Mouse (Mus musculus) CH12.LX (cell line): ENCODE data around the gene Gm28048. TPM values are rescaled to one million over a fixed set of nuclear protein-coding genes. Genes with fewer than 3 reads are reported as not detected.

Source experiments
- DNase-seq: peaks from one replicate; pipeline ENCODE4 v3.0.0-alpha.2; 2013; ENCODE audit errors: extremely low read depth
- H3K27ac ChIP-seq: 2 replicates; pipeline ENCODE4 v1.5.1; 2012; ENCODE audit warnings: low read depth, mild to moderate bottlenecking, control low read depth, moderate library complexity; ENCODE audit not compliant: insufficient read depth
- H3K27me3 ChIP-seq: replicated peaks from 2 replicates; pipeline ENCODE3; 2012; ENCODE audit warnings: inconsistent platforms
- H3K36me3 ChIP-seq, 2 experiments: replicated peaks in 1 of 2; 2 replicates each; pipeline versions ENCODE3 to v1.6.1; 2012; ENCODE audit warnings: inconsistent platforms in 1 of 2, low read length in 1 of 2, mild to moderate bottlenecking in 1 of 2, mixed read lengths in 1 of 2, moderate library complexity in 1 of 2; ENCODE audit not compliant: control insufficient read depth in 1 of 2, insufficient read depth in 1 of 2
- H3K4me1 ChIP-seq, 2 experiments: 2 replicates each; pipeline ENCODE4 v1.6.1; 2012; ENCODE audit warnings: inconsistent platforms in 1 of 2, moderate library complexity in 1 of 2; ENCODE audit not compliant: insufficient read depth in 2 of 2, control insufficient read depth in 1 of 2
- H3K4me2 ChIP-seq: 2 replicates; pipeline ENCODE4 v1.6.1; 2012; ENCODE audit warnings: low read depth, mild to moderate bottlenecking, control low read depth; ENCODE audit not compliant: poor library complexity, insufficient read depth, severe bottlenecking
- H3K4me3 ChIP-seq, 3 experiments: fragments of 150-350 bp in 1 of 3; sonication (generic) in 1 of 3; replicated peaks in 1 of 3; 2 replicates each; pipeline versions ENCODE3 to v1.5.1; 2011 to 2012; ENCODE audit warnings: low read depth in 2 of 3, low read length in 2 of 3, mild to moderate bottlenecking in 2 of 3, moderate library complexity in 2 of 3, control low read depth in 1 of 3, improper control_type of control experiment in 1 of 3, inconsistent platforms in 1 of 3, mixed read lengths in 1 of 3; ENCODE audit not compliant: poor library complexity in 1 of 3
- H3K79me2 ChIP-seq: replicated peaks from 2 replicates; pipeline ENCODE4 v1.6.1; 2012; ENCODE audit warnings: mild to moderate bottlenecking, moderate library complexity; ENCODE audit not compliant: control insufficient read depth, poor library complexity, insufficient read depth, severe bottlenecking; ENCODE audit errors: extremely low read depth
- H3K9ac ChIP-seq: 2 replicates; pipeline ENCODE4 v1.6.1; 2012; ENCODE audit warnings: low read depth, mild to moderate bottlenecking, control low read depth, moderate library complexity; ENCODE audit not compliant: insufficient read depth
- H3K9me3 ChIP-seq: replicated peaks from 2 replicates; pipeline ENCODE3; 2012; ENCODE audit warnings: low read length, inconsistent platforms, mixed read lengths
- BHLHE40 ChIP-seq: IDR thresholded peaks from 2 replicates; pipeline ENCODE4 v1.6.1; 2011; ENCODE audit warnings: mild to moderate bottlenecking, low read depth, low read length, improper control_type of control experiment
- CHD1 ChIP-seq: IDR thresholded peaks from 2 replicates; pipeline ENCODE4 v1.6.1; 2012; ENCODE audit warnings: low read depth, low read length, improper control_type of control experiment, inconsistent platforms
- CHD2 ChIP-seq: IDR thresholded peaks from 2 replicates; pipeline ENCODE4 v1.6.1; 2011; ENCODE audit warnings: low read length, improper control_type of control experiment
- CTCF ChIP-seq, 2 experiments: IDR thresholded peaks in 1 of 2; conservative IDR thresholded peaks in 1 of 2; 2 replicates each; pipeline ENCODE4 v1.5.1; 2011 to 2012; ENCODE audit warnings: low read depth in 2 of 2, low read length in 2 of 2, improper control_type of control experiment in 1 of 2, inconsistent platforms in 1 of 2, mild to moderate bottlenecking in 1 of 2, moderate library complexity in 1 of 2
- E2F4 ChIP-seq: IDR thresholded peaks from 2 replicates; pipeline ENCODE4 v1.6.1; 2011; ENCODE audit warnings: low read depth, low read length, improper control_type of control experiment; ENCODE audit not compliant: insufficient replicate concordance
- ELF1 ChIP-seq: IDR thresholded peaks from 2 replicates; pipeline ENCODE4 v1.6.1; 2014; ENCODE audit warnings: low read depth, mild to moderate bottlenecking, inconsistent platforms, low read length, improper control_type of control experiment
- EP300 ChIP-seq: IDR thresholded peaks from 2 replicates; pipeline ENCODE4 v1.6.1; 2011; ENCODE audit warnings: low read length, improper control_type of control experiment
- ETS1 ChIP-seq: conservative IDR thresholded peaks from 2 replicates; pipeline ENCODE4 v1.6.1; 2012; ENCODE audit warnings: low read depth, mild to moderate bottlenecking, inconsistent platforms, low read length, improper control_type of control experiment, moderate library complexity
- HCFC1 ChIP-seq: IDR thresholded peaks from 2 replicates; pipeline ENCODE4 v1.6.1; 2012; ENCODE audit warnings: low read depth, mild to moderate bottlenecking, inconsistent platforms, low read length, improper control_type of control experiment
- IRF4 ChIP-seq: IDR thresholded peaks from 2 replicates; pipeline ENCODE4 v1.6.1; 2014; ENCODE audit warnings: low read depth, mild to moderate bottlenecking, inconsistent platforms, low read length, improper control_type of control experiment
- JUN ChIP-seq: IDR thresholded peaks from 2 replicates; pipeline ENCODE4 v1.6.1; 2011; ENCODE audit warnings: low read depth, mild to moderate bottlenecking, low read length, improper control_type of control experiment, moderate library complexity; ENCODE audit not compliant: insufficient read depth
- KAT2A ChIP-seq: IDR thresholded peaks from 2 replicates; pipeline ENCODE4 v1.6.1; 2012; ENCODE audit warnings: low read length, improper control_type of control experiment, inconsistent platforms; ENCODE audit not compliant: insufficient replicate concordance
- MAFK ChIP-seq: IDR thresholded peaks from 2 replicates; pipeline ENCODE4 v1.6.1; 2011; ENCODE audit warnings: low read length, improper control_type of control experiment; ENCODE audit not compliant: insufficient replicate concordance
- MXI1 ChIP-seq: IDR thresholded peaks from 2 replicates; pipeline ENCODE4 v1.6.1; 2011; ENCODE audit warnings: mild to moderate bottlenecking, low read depth, low read length, improper control_type of control experiment
- MYC ChIP-seq: IDR thresholded peaks from 2 replicates; pipeline ENCODE4 v1.6.1; 2011; ENCODE audit warnings: low read depth, mild to moderate bottlenecking, improper control_type of control experiment, low read length
- NELFE ChIP-seq: IDR thresholded peaks from 2 replicates; pipeline ENCODE4 v1.6.1; 2011; ENCODE audit warnings: low read depth, low read length, improper control_type of control experiment
- NRF1 ChIP-seq: IDR thresholded peaks from 2 replicates; pipeline ENCODE4 v1.6.1; 2014; ENCODE audit warnings: low read depth, mild to moderate bottlenecking, inconsistent platforms, low read length, improper control_type of control experiment, moderate library complexity
- PAX5 ChIP-seq: IDR thresholded peaks from 2 replicates; pipeline ENCODE4 v1.6.1; 2012; ENCODE audit warnings: low read length, inconsistent platforms, mixed read lengths
- POLR2A ChIP-seq: IDR thresholded peaks from 2 replicates; pipeline ENCODE4 v1.6.1; 2011; ENCODE audit warnings: low read depth, mild to moderate bottlenecking, improper control_type of control experiment, low read length
- POLR2AphosphoS2 ChIP-seq: IDR thresholded peaks from 2 replicates; pipeline ENCODE4 v1.6.1; 2011; ENCODE audit warnings: low read depth, low read length, improper control_type of control experiment
- RAD21 ChIP-seq: IDR thresholded peaks from 2 replicates; pipeline ENCODE4 v1.6.1; 2011; ENCODE audit warnings: low read depth, mild to moderate bottlenecking, low read length, improper control_type of control experiment, moderate library complexity
- SIN3A ChIP-seq: IDR thresholded peaks from 2 replicates; pipeline ENCODE4 v1.6.1; 2012; ENCODE audit warnings: low read length, improper control_type of control experiment, inconsistent platforms
- SMC3 ChIP-seq: IDR thresholded peaks from 2 replicates; pipeline ENCODE4 v1.6.1; 2011; ENCODE audit warnings: low read depth, low read length, improper control_type of control experiment
- TBP ChIP-seq: conservative IDR thresholded peaks from 2 replicates; pipeline ENCODE4 v1.6.1; 2011; ENCODE audit warnings: low read depth, low read length, improper control_type of control experiment
- TCF12 ChIP-seq: IDR thresholded peaks from 2 replicates; pipeline ENCODE4 v1.6.1; 2014; ENCODE audit warnings: low read depth, mild to moderate bottlenecking, inconsistent platforms, low read length, improper control_type of control experiment
- UBTF ChIP-seq: IDR thresholded peaks from 2 replicates; pipeline ENCODE4 v1.6.1; 2012; ENCODE audit warnings: low read depth, mild to moderate bottlenecking, inconsistent platforms, low read length, improper control_type of control experiment, moderate library complexity
- USF1 ChIP-seq: IDR thresholded peaks from 2 replicates; pipeline ENCODE4 v1.6.1; 2014; ENCODE audit warnings: low read depth, mild to moderate bottlenecking, inconsistent platforms, low read length, improper control_type of control experiment
- ZC3H11A ChIP-seq: IDR thresholded peaks from 2 replicates; pipeline ENCODE4 v1.6.1; 2012; ENCODE audit warnings: low read depth, mild to moderate bottlenecking, inconsistent platforms, low read length, improper control_type of control experiment
- ZMIZ1 ChIP-seq: IDR thresholded peaks from 2 replicates; pipeline ENCODE4 v1.6.1; 2012; ENCODE audit warnings: low read depth, mild to moderate bottlenecking, inconsistent platforms, low read length, improper control_type of control experiment
- dilution Hi-C: fragments of 300-500 bp; cut with MboI; formaldehyde crosslinking; loops from 2 replicates; pipeline ENCODE4 v1.14.3; 2020; ENCODE audit warnings: low sequenced_read_pairs; ENCODE audit not compliant: extremely low pct_unique_long_range_greater_than_20kb, extremely low pct_ligation_motif_present
- in situ Hi-C: fragments of 300-500 bp; cut with MboI; formaldehyde crosslinking; loops from 3 replicates; pipeline ENCODE4 v1.14.3; 2019; ENCODE audit warnings: low sequenced_read_pairs, low pct_ligation_motif_present, low pct_unique_long_range_greater_than_20kb, mixed read lengths
- polyA plus RNA-seq: library from polyadenylated mRNA; unstranded; fragments of >175 nt; gene quantifications from 2 replicates; pipeline ENCODE4 v1.2.1, GENCODE M21; 2012; ENCODE audit warnings: low read depth; ENCODE audit not compliant: insufficient read length
- total RNA-seq, 2 experiments: library from RNA; depleted of rRNA; stranded (reverse); fragments of 300-350 nt in 1 of 2; fragments of >200 nt in 1 of 2; gene quantifications; 2 replicates each; pipeline ENCODE4 v1.2.3; 2012 to 2014

Gm28048 gene
- total and polyA plus RNA-seq, 3 experiments = 32.6 to 93.3 (median 59.5) TPM

GRCm38 (mm10) chr11:23008181-23008823, 26.4 kb upstream of the Gm28048 start:
- dilution Hi-C loops (no loop called here), in situ Hi-C loops (loop anchor here (5.0 kb wide), 1 partner anchor 259 kb away; no protein-coding TSS in a partner anchor)
- TF ChIP-seq NELFE (peak; percentile 64), TCF12 (peak; percentile 48; the same call in 1 of the 2 replicates), POLR2A (peak; percentile 75), ZMIZ1 (no peak; the same call in 1 of the 2 replicates), BHLHE40 (no peak), USF1 (no peak), CTCF (conservative IDR thresholded peaks at IDR 0.05 in 1 of 2, IDR thresholded peaks at IDR 0.05 in 1 of 2; ENCODE audit: low read depth in 2 of 2, low read length in 2 of 2) (peak in 1 of 2 experiments; percentile 45; a peak in 2 of 4 replicates), NRF1 (peak; percentile 47; the same call in 1 of the 2 replicates), ZC3H11A (no peak), RAD21 (peak; percentile 33), ETS1 (no peak), UBTF (peak; percentile 62; the same call in 1 of the 2 replicates), CHD2 (peak; percentile 11; the same call in 1 of the 2 replicates), KAT2A (no peak), SIN3A (peak; percentile 99), MXI1 (peak; percentile 99), IRF4 (peak; percentile 22; the same call in 1 of the 2 replicates)
- Histone ChIP-seq H3K79me2 (no peaks in the 10 kb centered on the region), H3K4me3 (peak overlapping the region; percentile 60 to 78 (median 76)), H3K4me1 (peaks cover 3 to 13% of the 10 kb centered on the region in 2 experiments; a peak in 3 of 4 replicates), H3K9ac (peak overlapping the region; percentile 68), H3K27me3 (no peaks in the 10 kb centered on the region), H3K36me3 (peaks cover 14 to 31% of the 10 kb centered on the region in 2 experiments), H3K27ac (peak overlapping the region; percentile 50), H3K9me3 (no peaks in the 10 kb centered on the region), H3K4me2 (peak overlapping the region; percentile 80)
- DNase-seq = peak; percentile 91

DNA sequence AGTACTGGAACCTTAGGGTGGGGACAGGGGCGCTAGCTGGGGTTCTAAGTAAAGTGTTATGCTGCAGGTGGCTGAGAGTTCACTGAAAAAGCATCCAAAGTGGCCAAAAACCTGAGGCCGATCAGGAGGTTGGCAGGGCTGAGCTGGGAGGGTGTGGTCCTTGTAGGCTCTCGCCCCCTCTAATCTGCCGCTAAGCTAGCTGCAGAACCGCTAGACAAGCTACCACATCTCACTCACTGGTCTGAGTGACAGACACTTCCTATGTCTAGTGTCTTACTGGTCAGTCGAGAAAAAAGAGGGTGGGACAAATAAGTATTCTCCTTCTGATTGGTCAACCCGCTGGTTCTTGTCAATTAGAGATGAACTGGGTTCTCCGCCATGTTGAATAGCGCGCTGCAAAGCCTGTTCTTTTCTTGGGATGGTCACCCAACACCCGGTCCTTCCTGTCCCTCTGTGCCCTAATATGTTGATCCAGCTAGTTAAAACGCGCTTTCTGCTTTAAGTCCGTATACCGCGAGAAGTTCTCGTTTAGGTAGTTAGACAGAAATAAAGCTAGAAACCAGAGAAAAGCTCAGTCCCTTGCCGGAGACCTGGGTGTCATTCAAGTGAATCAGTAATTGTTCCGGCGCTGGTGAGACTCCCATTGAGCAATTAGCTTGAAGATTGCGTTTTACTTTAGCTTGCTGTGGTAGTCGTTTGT, 25.7 kb upstream of the Gm28048 start, which contains the start of gene Fam161a:
TSS of gene Fam161a (plus strand) at position 51 of the 700 bp plus-strand sequence.
- DNase-seq = peak; percentile 98
- peak within 1 kb of the TSS; percentile 60 to 78 (median 76) for H3K4me3 ChIP-seq
- no peaks in the 10 kb centered on the region for H3K79me2 ChIP-seq
- in situ Hi-C loops (loop anchor here (5.0 kb wide), 1 partner anchor 260 kb away; no protein-coding TSS in a partner anchor), dilution Hi-C loops (no loop called here)
- H3K4me2 ChIP-seq = peak within 1 kb of the TSS; percentile 80
- peaks cover 3 to 13% of the 10 kb centered on the region in 2 experiments; a peak in 3 of 4 replicates for H3K4me1 ChIP-seq
- no peaks in the 10 kb centered on the region for H3K27me3 ChIP-seq
- H3K36me3 ChIP-seq = peaks cover 16 to 38% of the 10 kb centered on the region in 2 experiments
- peak within 1 kb of the TSS; percentile 50 for H3K27ac ChIP-seq
- H3K9me3 ChIP-seq = no peaks in the 10 kb centered on the region
- peak within 1 kb of the TSS; percentile 68 for H3K9ac ChIP-seq
- TF ChIP-seq JUN = no peak
- no peak for TF ChIP-seq SMC3
- peak; percentile 73; the same call in 1 of the 2 replicates for TF ChIP-seq CHD2
- peak; percentile 69 for TF ChIP-seq HCFC1
- no peak for TF ChIP-seq MAFK
- TF ChIP-seq SIN3A = no peak
- TF ChIP-seq TBP = peak; percentile 60
- no peak; the same call in 1 of the 2 replicates for TF ChIP-seq MYC
- 0 out of 2 replicates have a peak, but pooled peaks have one; percentile 54 for TF ChIP-seq E2F4
- 0 out of 2 replicates have a peak, but pooled peaks have one; percentile 4 for TF ChIP-seq KAT2A
- TF ChIP-seq ELF1 = peak; percentile 69
- peak; percentile 46; the same call in 1 of the 2 replicates for TF ChIP-seq NRF1
- peak; percentile 60; the same call in 1 of the 2 replicates for TF ChIP-seq POLR2AphosphoS2
- TF ChIP-seq CHD1 = 0 out of 2 replicates have a peak, but pooled peaks have one; percentile 67
- 0 out of 2 replicates have a peak, but pooled peaks have one; percentile 57 for TF ChIP-seq IRF4
- no peak for TF ChIP-seq EP300
- no peak for TF ChIP-seq PAX5
- no peak for TF ChIP-seq RAD21
